Comparison of ENCODE assay signal across 13 mouse cellular contexts in genomic region chr10:42833871-42834727, GRCm38 (mm10). TPM values are rescaled to one million over a fixed set of nuclear protein-coding genes. Genes with fewer than 3 reads are reported as not detected.
DNase-seq lines count a peak whose midpoint lies in the region; ATAC-seq lines count a peak whose summit lies in the region.
"Had no signal": no experiment of that assay in that cellular context is flagged by ENCODE, and none has a peak within 500 bp of the region (broad histone marks: within the 10 kb centered on the region; RNA-seq: fewer than 3 reads in every experiment).

No protein-coding gene starts in this region.

- H3K27ac ChIP-seq in forebrain, embryonic 11.5 days (ENCODE audit: low read depth, low read length), result peak overlapping the region; percentile 63; the same call in 1 of the 2 replicates
- no peak overlapping the region for H3K27ac ChIP-seq in limb, embryonic 10.5 days
- peak overlapping the region; percentile 82 for H3K27ac ChIP-seq in midbrain, embryonic 13.5 days
- H3K27ac ChIP-seq: heart, embryonic 13.5 days; limb, embryonic 15.5 days had no signal

- no peak overlapping the region for H3K4me2 ChIP-seq in forebrain, embryonic 11.5 days (ENCODE audit: low read depth, low read length, severe bottlenecking)
- H3K4me2 ChIP-seq in midbrain, embryonic 13.5 days (replicated peaks), result no peak overlapping the region
- H3K4me2 ChIP-seq: heart, embryonic 13.5 days; limb, embryonic 15.5 days had no signal

- ATAC-seq in forebrain, embryonic 11.5 days (replicated peaks; ENCODE audit: low FRiP score), result peak; percentile 86
- ATAC-seq in midbrain, embryonic 13.5 days, result peak; percentile 85
- no peak for ATAC-seq in megakaryocyte, adult 5-6 weeks (ENCODE audit: poor library complexity, severe bottlenecking)

- no peak overlapping the region for H3K4me3 ChIP-seq in forebrain, embryonic 11.5 days (ENCODE audit: low read depth, low read length)
- no peak overlapping the region for H3K4me3 ChIP-seq in limb, embryonic 10.5 days
- H3K4me3 ChIP-seq in midbrain, embryonic 13.5 days (replicated peaks), result no peak overlapping the region
- H3K4me3 ChIP-seq: heart, embryonic 13.5 days; limb, embryonic 15.5 days had no signal

- whole genome bisulfite sequencing in forebrain, embryonic 11.5 days, result 27% methylated on average over 4 of the region's 4 CpGs
- 87% methylated on average over 4 of the region's 4 CpGs for WGBS in limb, embryonic 10.5 days
- 10% methylated on average over 4 of the region's 4 CpGs for WGBS in midbrain, embryonic 13.5 days

- 0 out of 2 replicates have a peak overlapping the region, but pooled peaks have one; percentile 13 for H3K9ac ChIP-seq in forebrain, embryonic 11.5 days (ENCODE audit: low read length)
- 0 out of 2 replicates have a peak overlapping the region, but pooled peaks have one; percentile 36 for H3K9ac ChIP-seq in midbrain, embryonic 13.5 days (replicated peaks)
- H3K9ac ChIP-seq: heart, embryonic 13.5 days; limb, embryonic 15.5 days had no signal

- H3K4me1 ChIP-seq in forebrain, embryonic 11.5 days (replicated peaks; ENCODE audit: control insufficient read depth, insufficient read depth, low read length), result peaks cover 19% of the 10 kb centered on the region
- no peaks in the 10 kb centered on the region for H3K4me1 ChIP-seq in limb, embryonic 10.5 days
- H3K4me1 ChIP-seq in midbrain, embryonic 13.5 days (replicated peaks), result peaks cover 43% of the 10 kb centered on the region
- H3K4me1 ChIP-seq: heart, embryonic 13.5 days; limb, embryonic 15.5 days had no signal

- peak; percentile 22 for DNase-seq in R1 (ENCODE audit: low read depth, low spot score)
- peak; percentile 62 for DNase-seq in forebrain, embryonic 11.5 days (ENCODE audit: low spot score)
- DNase-seq in limb, embryonic 10.5 days (ENCODE audit: low spot score), result peak; percentile 24
- DNase-seq in cerebellum, adult 8-10 months, result no peak
- no peak for DNase-seq in right cerebral cortex, adult 2 months (ENCODE audit: low spot score in 2 of 2)
- DNase-seq: adrenal gland, postnatal 14 days; cerebellum, postnatal 36 days; kidney, adult 18-20 months; layer of hippocampus, adult 9-11 months had no signal

- H3K36me3 ChIP-seq in forebrain, embryonic 11.5 days (ENCODE audit: control insufficient read depth, insufficient read depth, low read length), result peaks cover under 1% of the 10 kb centered on the region; the same call in 1 of the 2 replicates
- H3K36me3 ChIP-seq in limb, embryonic 10.5 days, result peaks cover 81% of the 10 kb centered on the region
- H3K36me3 ChIP-seq in midbrain, embryonic 13.5 days, result peaks cover 52% of the 10 kb centered on the region

- no peaks in the 10 kb centered on the region for H3K9me3 ChIP-seq in forebrain, embryonic 11.5 days (ENCODE audit: control insufficient read depth, low read length)
- no peaks in the 10 kb centered on the region for H3K9me3 ChIP-seq in limb, embryonic 10.5 days (replicated peaks)
- no peaks in the 10 kb centered on the region for H3K9me3 ChIP-seq in midbrain, embryonic 13.5 days
- H3K9me3 ChIP-seq: heart, embryonic 13.5 days; limb, embryonic 15.5 days had no signal

- H3K27me3 ChIP-seq in forebrain, embryonic 11.5 days (ENCODE audit: control insufficient read depth, insufficient read depth, low read length), result no peaks in the 10 kb centered on the region
- H3K27me3 ChIP-seq in limb, embryonic 10.5 days (ENCODE audit: low read depth, poor library complexity, severe bottlenecking), result no peaks in the 10 kb centered on the region
- no peaks in the 10 kb centered on the region for H3K27me3 ChIP-seq in midbrain, embryonic 13.5 days
- H3K27me3 ChIP-seq: heart, embryonic 13.5 days; limb, embryonic 15.5 days had no signal

RNA-seq across cellular contexts. Expression of gene Scml4, which starts 26.1 kb away (rescaled TPM):
- 0.83 and 1.4 TPM in 2 replicates for polyA plus RNA-seq in forebrain, embryonic 11.5 days (2014; fragmentation: Nextera tagmentation; extraction: Ambion mirVana)
- 0.13 and 0.16 TPM in 2 replicates for polyA plus RNA-seq in limb, embryonic 10.5 days (2016; fragmentation: Nextera tagmentation; extraction: Ambion mirVana)
- 10.3 and 11.3 TPM in 2 replicates for polyA plus RNA-seq in midbrain, embryonic 13.5 days (2015; fragmentation: Nextera tagmentation; extraction: Ambion mirVana)
- 0.42 and 0.64 TPM in 2 replicates for total RNA-seq in megakaryocyte, adult 5-6 weeks (2015)
- 0.41 and 0.48 TPM in 2 replicates for total RNA-seq in megakaryocyte, adult 5-6 weeks (2017)

Comparison
In these comparisons a context has a peak if more than half of its experiments do, and no peak if none do; other contexts are left out.
1. DNase-seq: peak in R1 (single experiment), forebrain, embryonic 11.5 days (single experiment) and limb, embryonic 10.5 days (single experiment); none in cerebellum, adult 8-10 months (single experiment) and right cerebral cortex, adult 2 months (0 of 2).